Mouse (Mus musculus): ENCODE results near the gene Sorl1.

DNA sequence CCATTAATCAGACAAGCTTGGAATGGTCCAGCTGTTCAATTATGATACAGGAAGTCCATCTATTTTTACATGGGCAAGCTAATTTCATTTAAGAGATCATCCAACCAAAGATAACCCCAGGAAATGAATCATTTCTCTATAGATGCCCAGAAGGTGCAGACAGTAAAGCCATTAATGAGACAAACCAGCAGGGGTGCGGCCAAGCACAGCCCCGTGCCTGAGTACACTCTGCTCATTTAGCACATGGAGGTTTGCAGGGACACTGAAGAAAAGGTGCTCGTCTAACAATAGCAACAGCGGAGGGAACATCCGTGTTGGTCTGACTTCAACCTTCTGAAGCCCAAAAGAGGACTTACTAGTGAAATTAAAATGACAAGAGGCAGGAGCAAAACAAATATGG, 76.3 kb downstream of the Sorl1 start:
- TF ChIP-seq CTCF (IDR thresholded peaks at IDR 0.05; ENCODE audit: low read depth, low read length) (no peak), POLR2A (IDR thresholded peaks at IDR 0.05; ENCODE audit: borderline replicate concordance, low read depth, low read length) (no peak)

Measured in bone marrow macrophage, adult 2 months (primary cell).